Mouse (Mus musculus) heart, embryonic 11.5 days (tissue): Measurements from ENCODE around the gene Vmn1r189. TPM values are rescaled to one million over a fixed set of nuclear protein-coding genes. Genes with fewer than 3 reads are reported as not detected.

Experiments used
- microRNA-seq: library from miRNA; unstranded; fragments of <30 nt; microRNA quantifications from one replicate; pipeline ENCODE4, GENCODE M21; 2016; ENCODE audit warnings: borderline number of aligned reads
- polyA plus RNA-seq: library from polyadenylated mRNA; unstranded; fragments of >200 nt; fragmentation: Nextera tagmentation; extraction: Ambion mirVana; gene quantifications from 2 replicates; pipeline ENCODE4 v1.2.1, GENCODE M21; 2014

Gene Vmn1r189
- polyA plus RNA-seq, 1 experiment from 2014 or later: not detected

Small RNA genes lying within 50 kb of the gene (microRNA-seq; reads per million reads assigned to microRNA genes)
- gene Gm26300: not detected

Other genes with a start within 250 kb of the Vmn1r189 start
- 6.7 and 7.6 TPM in 2 replicates for gene Zfp184, start 160.7 kb downstream of the Vmn1r189 start, polyA plus RNA-seq
- not detected in 2 replicates for gene Pom121l2, start 124.6 kb downstream of the Vmn1r189 start, polyA plus RNA-seq
- 0.24 and 0.66 TPM in 2 replicates for gene Prss16, start 96.1 kb downstream of the Vmn1r189 start, polyA plus RNA-seq
- gene Hist1h2ah, start 70.3 kb downstream of the Vmn1r189 start, polyA plus RNA-seq: 10.1 TPM in 1 of 2 replicates, not detected in the other
- 2.2 and 3.9 TPM in 2 replicates for gene Hist1h2bk, start 70.0 kb downstream of the Vmn1r189 start, polyA plus RNA-seq
- 12.1 and 15.7 TPM in 2 replicates for gene Hist1h4i, start 64.5 kb downstream of the Vmn1r189 start, polyA plus RNA-seq
- 12.3 and 19.7 TPM in 2 replicates for gene Hist1h2ag, start 62.9 kb downstream of the Vmn1r189 start, polyA plus RNA-seq
- gene Hist1h2bj, start 62.6 kb downstream of the Vmn1r189 start, polyA plus RNA-seq: 2.7 and 7.5 TPM in 2 replicates
- not detected in 2 replicates for gene Vmn1r188, start 21.4 kb downstream of the Vmn1r189 start, polyA plus RNA-seq
- not detected in 2 replicates for gene Vmn1r191, start 78.1 kb upstream of the Vmn1r189 start, polyA plus RNA-seq
- not detected in 2 replicates for gene Vmn1r192, start 85.3 kb upstream of the Vmn1r189 start, polyA plus RNA-seq
- gene Vmn1r193, start 117.3 kb upstream of the Vmn1r189 start, polyA plus RNA-seq: not detected in 2 replicates
- gene Vmn1r194, start 138.4 kb upstream of the Vmn1r189 start, polyA plus RNA-seq: not detected in 2 replicates
- not detected in 2 replicates for gene Vmn1r195, start 164.7 kb upstream of the Vmn1r189 start, polyA plus RNA-seq
- not detected in 2 replicates for gene Vmn1r196, start 184.1 kb upstream of the Vmn1r189 start, polyA plus RNA-seq
- gene Vmn1r197, start 218.8 kb upstream of the Vmn1r189 start, polyA plus RNA-seq: not detected in 2 replicates
- not detected in 2 replicates for gene Vmn1r198, start 244.5 kb upstream of the Vmn1r189 start, polyA plus RNA-seq